Mouse (Mus musculus) embryo, embryonic 9.5 days (tissue): ENCODE data around the gene Gprc6a.
A peak's percentile ranks its signal among the peaks of the same experiment; 100 is the strongest.

ENCODE experiments used
- DNase-seq: peaks from one replicate; pipeline ENCODE4 v3.0.0-alpha.2; 2017; ENCODE audit errors: extremely low spot score

The Gprc6a gene

DNA sequence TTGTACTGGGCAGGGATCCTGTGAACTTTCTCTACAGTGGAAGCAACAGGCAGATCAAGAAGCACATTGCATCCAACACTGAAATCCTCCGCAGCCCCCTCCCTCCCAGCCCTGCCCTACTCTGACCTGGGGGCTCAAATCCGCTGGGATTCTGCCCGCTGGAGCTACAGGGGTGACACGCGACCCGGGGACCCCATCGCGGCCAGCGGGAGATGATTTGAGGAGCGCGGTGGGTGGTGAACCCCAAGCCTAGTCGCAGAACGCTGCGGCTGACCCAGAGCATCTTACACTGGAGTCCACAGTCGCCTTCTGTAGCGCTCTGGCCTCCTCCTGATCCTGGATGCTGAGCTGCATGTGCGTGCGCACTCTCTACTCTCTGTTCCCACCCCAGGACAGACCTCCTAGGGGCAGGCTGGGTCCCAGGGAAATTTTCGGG lies 41.1 kb downstream of the Gprc6a start, which contains the start of gene Fam162b:
Gene Fam162b, minus strand, starts transcription at position 379 of the 436 bp plus-strand sequence.
- DNase-seq = peak; percentile 49

DNA sequence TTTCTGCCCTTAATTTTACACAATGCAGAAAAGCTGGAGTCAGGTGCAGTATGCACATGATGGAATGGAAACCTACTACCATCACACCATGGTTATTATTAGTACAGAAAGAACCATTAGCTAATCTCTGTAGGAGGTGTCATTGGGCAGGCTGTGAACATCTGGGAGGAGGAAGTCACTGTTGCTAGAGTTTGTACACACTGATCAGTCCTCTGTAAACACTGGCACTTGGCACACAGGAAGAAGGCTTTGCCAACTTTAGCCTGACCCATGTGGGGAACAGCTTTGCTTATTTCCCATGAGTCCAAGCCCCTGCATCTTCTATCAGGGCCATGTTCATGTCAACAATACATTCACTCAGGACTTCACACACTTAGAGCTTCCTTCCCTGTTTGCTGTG lies 46.3 kb downstream of the Gprc6a start:
- DNase-seq = no peak

DNA sequence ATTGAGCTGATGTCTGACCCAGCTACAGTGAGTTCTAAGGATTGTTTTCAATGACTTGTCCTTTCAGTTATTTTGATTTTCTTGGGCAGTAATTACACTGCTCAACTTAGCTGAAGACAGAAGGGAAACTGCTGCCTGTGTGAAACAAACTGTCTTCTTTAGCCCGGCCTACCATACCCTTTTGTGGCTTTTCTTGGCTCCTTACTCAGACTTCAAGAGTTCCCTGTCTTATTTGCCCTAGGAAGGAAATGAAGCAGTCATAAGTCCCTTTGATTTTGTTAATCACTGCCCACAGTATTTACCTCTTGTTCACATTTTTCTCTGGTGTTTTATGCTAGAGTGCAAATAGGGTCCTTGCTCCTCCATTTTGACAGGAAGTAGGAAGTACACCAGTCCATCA lies 46.9 kb downstream of the Gprc6a start:
- DNase-seq = no peak

DNA sequence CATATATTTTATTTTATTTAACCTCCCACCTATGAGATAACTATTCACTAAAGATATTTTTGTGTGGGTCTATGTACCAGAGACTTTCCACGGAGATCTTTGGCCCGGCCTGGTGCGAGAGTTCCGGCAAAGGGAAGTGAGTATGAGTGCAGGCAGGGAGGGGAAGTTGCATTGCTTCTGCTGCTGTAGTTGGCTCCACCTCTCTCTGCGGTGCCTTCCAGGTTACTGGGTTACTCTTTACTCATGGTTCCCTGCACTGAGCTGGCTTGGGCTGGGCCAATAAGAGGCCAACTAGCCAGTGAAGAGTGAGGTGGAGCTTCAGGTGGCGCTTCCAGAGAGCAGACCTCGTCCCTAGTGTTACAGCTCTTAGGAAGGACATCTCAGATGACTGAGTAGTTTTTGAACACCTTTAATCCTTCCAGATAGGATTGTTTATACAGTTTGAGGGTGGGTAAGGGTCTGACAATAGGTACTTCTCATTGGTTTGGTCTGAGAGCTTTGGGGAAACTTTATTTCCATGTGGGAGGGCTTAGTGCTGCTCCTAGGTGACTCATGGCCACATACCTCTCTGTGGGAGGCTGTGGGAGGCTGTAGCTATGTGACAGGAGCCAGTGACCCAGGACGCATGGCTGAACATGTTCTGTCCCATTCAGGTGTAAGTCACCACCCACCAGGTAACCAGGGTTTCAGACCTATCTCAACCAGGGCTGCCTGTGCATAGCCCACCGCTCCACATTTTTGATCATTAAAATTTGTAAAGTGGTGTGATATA lies 59.9 kb downstream of the Gprc6a start:
- DNase-seq = no peak
